Mouse (Mus musculus) liver, postnatal 0 days (tissue): ENCODE data around the gene Tcp10c.
"Not testable (repeated sequence)": the region's sequence is repeated elsewhere in the genome, so short reads cannot be mapped to it uniquely, and the experiment has no call there.

Experiments used
- CTCF ChIP-seq: sonication (generic); IDR thresholded peaks from 2 replicates; pipeline ENCODE4 v1.5.1; 2016; ENCODE audit warnings: antibody characterized with exemption, low read depth
- EP300 ChIP-seq: IDR thresholded peaks from 2 replicates; pipeline ENCODE4 v1.6.1; 2016; ENCODE audit warnings: antibody characterized with exemption, low read depth, mild to moderate bottlenecking

DNA sequence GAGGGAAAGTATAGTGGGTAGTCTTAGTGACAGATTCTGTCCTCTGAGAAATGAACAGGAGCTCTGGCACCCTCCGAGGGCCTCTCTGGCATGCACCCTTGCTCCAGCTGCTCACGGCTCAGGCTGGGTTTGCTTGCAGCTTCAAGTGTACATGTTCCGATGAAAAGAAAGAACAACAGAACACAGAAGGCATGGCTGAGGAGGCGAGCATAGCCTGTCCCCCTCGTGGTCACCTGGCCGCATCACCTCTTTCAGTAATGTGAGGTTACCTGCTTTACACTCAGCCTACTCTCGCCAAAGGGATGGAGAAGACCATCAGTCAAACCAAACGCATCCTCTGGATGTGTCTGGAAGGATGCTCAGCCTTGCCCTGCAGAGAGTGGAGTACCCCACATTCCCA, 21.9 kb upstream of the Tcp10c start:
- not testable (repeated sequence) for TF ChIP-seq CTCF, EP300
